Mouse (Mus musculus): ENCODE data around the gene Ifnab.
A peak's percentile ranks its signal among the peaks of the same experiment; 100 is the strongest.

Gene Ifnab

GRCm38 (mm10) chr4:88691259-88691658, at the start of gene Ifnab:
Gene Ifnab, minus strand, starts transcription at chr4:88691359.
- DNase-seq (ENCODE audit: inconsistent age in 2 of 2, low spot score in 1 of 2), result no peak

- no peak for DNase-seq (ENCODE audit: inconsistent age in 2 of 2, low spot score in 1 of 2)
Observed at GRCm38 (mm10) chr4:88739036-88739435, 47.9 kb upstream of the Ifnab start.

- peak; percentile 60 to 90 for DNase-seq (ENCODE audit: inconsistent age in 2 of 2, low spot score in 1 of 2)
Observed at GRCm38 (mm10) chr4:88738480-88738879, 47.3 kb upstream of the Ifnab start.

DNA sequence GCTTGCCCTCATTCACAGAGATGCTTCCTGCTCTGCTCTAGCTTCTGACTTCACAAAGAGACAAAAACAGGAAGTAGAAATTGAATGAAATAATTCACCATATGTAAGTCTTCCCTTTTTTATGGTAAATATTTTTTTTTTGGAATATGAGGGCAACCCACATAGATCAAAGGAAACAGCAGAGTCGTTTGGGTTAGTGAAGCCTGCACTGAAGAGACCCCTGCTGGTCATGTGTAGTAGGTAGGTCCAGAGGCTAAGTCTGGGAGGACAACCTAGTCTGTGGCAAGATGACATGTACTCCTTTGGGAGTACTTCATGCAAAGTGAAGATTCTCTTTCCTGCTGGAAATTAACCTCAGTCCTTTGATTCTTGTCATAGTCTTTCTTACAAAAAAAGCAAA, 36.2 kb upstream of the Ifnab start:
- peak in 1 of 2 experiments; percentile 75 for DNase-seq (ENCODE audit: inconsistent age in 2 of 2, low spot score in 1 of 2)

DNA sequence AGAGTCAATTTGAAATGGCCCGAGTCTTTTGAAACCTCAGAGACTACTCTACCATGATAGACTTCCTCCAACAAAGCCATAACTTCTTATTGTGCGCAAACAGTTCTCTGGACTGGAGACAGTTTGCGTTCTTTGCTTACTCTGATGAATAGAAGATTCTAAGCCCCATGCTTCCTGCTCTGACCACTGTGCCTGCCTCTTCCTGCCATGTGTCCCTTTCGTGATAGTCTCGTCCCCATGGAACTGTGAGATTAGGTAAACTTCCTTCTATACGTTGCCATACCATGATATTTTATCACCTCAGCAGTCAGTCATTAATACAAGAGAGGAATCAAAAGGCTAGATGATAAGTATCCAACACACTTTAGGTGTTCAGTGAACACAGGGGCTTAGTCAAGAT, 35.6 kb upstream of the Ifnab start:
- no peak for DNase-seq (ENCODE audit: inconsistent age in 2 of 2, low spot score in 1 of 2)

DNA sequence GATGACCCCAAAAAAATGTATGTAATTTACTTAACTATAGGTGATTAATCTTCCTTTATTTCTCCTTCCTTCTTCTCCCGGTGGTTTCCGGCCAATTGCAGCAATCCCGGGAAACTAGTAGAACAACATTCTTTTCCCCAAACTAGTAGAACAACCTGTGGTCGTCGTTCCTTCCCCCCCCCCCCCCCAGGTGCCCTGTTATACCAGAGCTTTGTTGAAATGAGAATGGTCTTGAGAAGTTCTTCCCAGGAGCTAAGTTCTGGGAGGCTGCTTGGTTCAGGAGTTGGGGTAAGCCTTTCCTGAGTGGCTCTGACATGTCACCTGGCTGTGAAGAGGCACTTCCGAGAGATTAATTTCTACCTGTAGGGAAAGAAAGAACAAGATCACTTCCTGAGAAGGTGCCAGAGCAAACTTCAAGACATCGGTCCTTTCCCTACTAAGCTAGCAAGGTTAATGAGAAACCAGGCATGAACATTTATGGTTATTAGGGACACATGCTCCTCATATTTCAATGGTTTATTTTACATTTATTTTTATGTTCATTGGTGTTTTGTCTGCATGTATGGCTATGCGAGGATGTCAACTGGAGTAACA, 32.4 kb upstream of the Ifnab start:
- DNase-seq (ENCODE audit: inconsistent age in 2 of 2, low spot score in 1 of 2), result no peak

DNA sequence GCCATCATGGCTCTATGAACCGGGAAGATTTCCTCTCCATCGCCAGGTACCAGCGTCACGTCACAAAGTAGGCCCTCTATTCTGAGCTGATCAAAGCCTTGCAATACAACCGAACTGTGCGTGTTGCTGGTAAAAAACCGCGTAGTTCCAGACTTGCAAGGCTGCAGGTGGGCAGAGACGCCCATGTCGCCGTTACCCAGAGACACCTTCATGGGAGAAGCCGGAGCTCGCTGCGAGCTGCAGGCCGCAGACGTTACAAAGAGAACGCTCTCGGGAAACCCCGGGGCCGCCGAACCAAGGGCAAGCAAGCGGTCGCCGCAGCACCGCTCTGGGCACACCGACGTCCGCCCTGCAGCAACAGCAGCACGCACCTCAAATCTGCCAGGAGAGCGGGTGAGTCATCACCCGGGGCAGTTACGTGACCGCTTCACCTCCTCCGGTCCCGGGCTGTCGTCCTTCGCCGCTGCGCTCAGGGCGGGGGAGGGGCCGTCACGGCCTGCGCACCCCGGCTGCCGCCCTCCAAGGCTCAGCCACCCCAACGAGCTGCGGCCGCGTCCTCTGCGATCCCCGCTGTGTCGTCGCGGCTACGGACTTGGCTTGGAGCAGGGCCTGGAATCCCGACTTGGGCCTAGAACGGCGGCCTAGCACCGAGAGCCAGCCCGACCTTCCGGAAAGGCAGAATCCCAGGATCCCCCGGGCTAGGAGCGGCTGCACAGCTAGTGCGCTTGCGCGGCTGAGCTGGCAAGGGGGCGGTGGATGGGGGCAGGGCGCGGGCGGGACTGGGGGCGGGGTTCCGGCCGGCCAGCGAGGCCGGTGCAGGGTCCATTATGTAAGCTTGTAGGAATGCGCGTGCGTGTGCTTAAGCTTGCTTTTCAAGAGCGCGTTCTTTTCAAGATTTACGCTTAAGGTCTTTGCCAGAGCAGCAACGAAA, 30.9 kb upstream of the Ifnab start, which contains the start of the genes Gm26566 and Klhl9:
Gene Gm26566, plus strand, starts transcription at position 15 of the 931 bp plus-strand sequence.
Gene Klhl9, minus strand, starts transcription at position 675 of the 931 bp plus-strand sequence.
- peak; percentile 94 to 98 for DNase-seq (ENCODE audit: inconsistent age in 2 of 2, low spot score in 1 of 2)

- DNase-seq (ENCODE audit: inconsistent age in 2 of 2, low spot score in 1 of 2), result peak in 1 of 2 experiments; percentile 54
Observed at GRCm38 (mm10) chr4:88718715-88719114, 27.6 kb upstream of the Ifnab start.

- peak in 1 of 2 experiments; percentile 68 for DNase-seq (ENCODE audit: inconsistent age in 2 of 2, low spot score in 1 of 2)
Observed at GRCm38 (mm10) chr4:88715059-88715458, 23.9 kb upstream of the Ifnab start.

- peak in 1 of 2 experiments; percentile 75 for DNase-seq (ENCODE audit: inconsistent age in 2 of 2, low spot score in 1 of 2)
Observed at GRCm38 (mm10) chr4:88714281-88714680, 23.1 kb upstream of the Ifnab start.

- DNase-seq (ENCODE audit: inconsistent age in 2 of 2, low spot score in 1 of 2), result no peak
Observed at GRCm38 (mm10) chr4:88707128-88707826, 16.1 kb upstream of the Ifnab start.

DNA sequence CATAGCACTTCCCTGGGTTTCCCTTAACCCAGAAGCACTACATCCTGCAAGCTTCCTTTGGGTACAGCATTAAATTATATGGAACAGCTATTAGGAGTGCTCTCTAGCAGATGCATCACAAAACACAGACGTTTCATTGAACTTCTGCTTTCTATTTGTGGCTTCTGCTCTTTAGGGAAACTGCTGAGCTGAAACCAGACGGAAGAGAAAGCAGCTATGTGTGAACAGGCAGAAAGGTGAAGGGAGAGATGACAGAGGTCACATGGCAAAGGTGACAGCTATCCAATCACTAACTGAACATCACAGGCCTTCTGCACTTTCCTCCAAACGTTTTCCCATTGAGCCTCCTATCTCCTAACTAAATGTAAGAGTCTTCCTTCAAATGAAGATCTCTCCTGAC, 14.8 kb upstream of the Ifnab start:
- no peak for DNase-seq (ENCODE audit: inconsistent age in 2 of 2, low spot score in 1 of 2)

DNA sequence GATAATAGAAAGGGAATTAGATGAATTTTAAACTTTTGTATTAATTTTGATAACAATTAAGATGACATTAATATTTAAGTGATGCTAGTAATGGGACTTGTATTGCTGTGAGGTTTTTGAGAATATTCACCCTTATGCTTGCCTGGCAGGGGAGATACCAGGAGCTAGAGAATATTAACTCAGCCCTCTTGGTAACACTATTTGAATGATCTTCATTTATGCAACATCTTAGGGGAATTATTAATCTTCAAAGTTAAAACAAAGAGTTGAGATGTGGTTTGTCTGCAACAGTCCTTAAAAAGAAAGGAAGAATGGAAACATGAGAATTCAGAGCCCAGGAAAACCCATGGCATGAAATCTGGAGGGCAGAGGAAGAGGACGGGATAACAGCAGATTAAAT, 8.1 kb upstream of the Ifnab start:
- no peak for DNase-seq (ENCODE audit: inconsistent age in 2 of 2, low spot score in 1 of 2)

DNA sequence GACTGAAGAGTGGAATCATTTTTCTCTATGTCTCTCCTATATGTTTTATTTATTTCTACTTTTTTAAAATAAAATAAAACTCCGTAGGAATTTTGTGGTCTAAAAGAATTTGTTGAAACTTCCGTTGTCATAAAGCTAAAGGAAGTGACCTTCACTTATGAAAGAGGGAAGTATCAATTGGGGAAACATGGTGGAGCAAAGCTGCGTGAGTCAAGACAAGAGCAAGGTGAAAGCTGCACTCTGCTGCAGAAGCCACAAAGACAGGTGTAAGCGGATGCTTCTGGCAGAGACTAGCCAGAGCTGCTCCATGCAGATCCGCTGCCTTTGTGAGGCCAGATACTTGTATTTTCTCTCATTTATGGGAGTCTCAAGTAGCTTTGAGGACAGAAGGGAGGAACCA, 7.6 kb upstream of the Ifnab start:
- no peak for DNase-seq (ENCODE audit: inconsistent age in 2 of 2, low spot score in 1 of 2)

- DNase-seq (ENCODE audit: inconsistent age in 2 of 2, low spot score in 1 of 2), result no peak
Observed at GRCm38 (mm10) chr4:88697753-88698152, 6.6 kb upstream of the Ifnab start.

DNA sequence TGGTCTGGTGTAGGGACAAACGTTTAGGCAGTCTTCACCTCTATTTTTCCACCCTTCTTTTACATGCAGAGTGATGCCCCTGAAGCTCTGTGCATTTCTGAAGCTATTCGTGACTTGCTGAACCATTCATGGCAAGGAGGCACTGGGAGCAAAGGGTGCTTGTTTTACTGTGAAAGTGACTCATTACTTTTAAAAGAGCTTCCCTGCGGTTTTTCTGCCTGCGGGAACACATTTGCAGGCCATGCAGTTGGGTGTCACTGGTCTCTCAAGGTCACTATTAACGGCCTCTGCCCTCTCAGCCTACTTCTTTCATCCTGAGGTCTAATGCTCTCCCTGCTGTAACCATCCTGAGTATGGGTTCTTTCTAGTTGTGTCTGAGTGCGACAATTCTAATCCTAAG, 5.9 kb upstream of the Ifnab start:
- no peak for DNase-seq (ENCODE audit: inconsistent age in 2 of 2, low spot score in 1 of 2)

GRCm38 (mm10) chr4:88696237-88696884, 5.2 kb upstream of the Ifnab start:
- DNase-seq (ENCODE audit: inconsistent age in 2 of 2, low spot score in 1 of 2), result peak; percentile 72 to 92

GRCm38 (mm10) chr4:88693392-88693791, 2.2 kb upstream of the Ifnab start:
- DNase-seq (ENCODE audit: inconsistent age in 2 of 2, low spot score in 1 of 2), result no peak

- DNase-seq (ENCODE audit: inconsistent age in 2 of 2, low spot score in 1 of 2), result no peak
Observed at GRCm38 (mm10) chr4:88692537-88692936, 1.4 kb upstream of the Ifnab start.

- no peak for DNase-seq (ENCODE audit: inconsistent age in 2 of 2, low spot score in 1 of 2)
Observed at GRCm38 (mm10) chr4:88683812-88684211, 7.3 kb downstream of the Ifnab start, which contains the start of gene Ifna2. Gene Ifna2, minus strand, starts transcription at chr4:88683912.

GRCm38 (mm10) chr4:88681353-88681752, 9.8 kb downstream of the Ifnab start:
- DNase-seq (ENCODE audit: inconsistent age in 2 of 2, low spot score in 1 of 2), result no peak

All from adrenal gland, adult (tissue).